Mouse (Mus musculus): Measurements from ENCODE around the gene Vps45.
"Not testable (repeated sequence)": the region's sequence is repeated elsewhere in the genome, so short reads cannot be mapped to it uniquely, and the experiment has no call there.

The Vps45 gene

DNA sequence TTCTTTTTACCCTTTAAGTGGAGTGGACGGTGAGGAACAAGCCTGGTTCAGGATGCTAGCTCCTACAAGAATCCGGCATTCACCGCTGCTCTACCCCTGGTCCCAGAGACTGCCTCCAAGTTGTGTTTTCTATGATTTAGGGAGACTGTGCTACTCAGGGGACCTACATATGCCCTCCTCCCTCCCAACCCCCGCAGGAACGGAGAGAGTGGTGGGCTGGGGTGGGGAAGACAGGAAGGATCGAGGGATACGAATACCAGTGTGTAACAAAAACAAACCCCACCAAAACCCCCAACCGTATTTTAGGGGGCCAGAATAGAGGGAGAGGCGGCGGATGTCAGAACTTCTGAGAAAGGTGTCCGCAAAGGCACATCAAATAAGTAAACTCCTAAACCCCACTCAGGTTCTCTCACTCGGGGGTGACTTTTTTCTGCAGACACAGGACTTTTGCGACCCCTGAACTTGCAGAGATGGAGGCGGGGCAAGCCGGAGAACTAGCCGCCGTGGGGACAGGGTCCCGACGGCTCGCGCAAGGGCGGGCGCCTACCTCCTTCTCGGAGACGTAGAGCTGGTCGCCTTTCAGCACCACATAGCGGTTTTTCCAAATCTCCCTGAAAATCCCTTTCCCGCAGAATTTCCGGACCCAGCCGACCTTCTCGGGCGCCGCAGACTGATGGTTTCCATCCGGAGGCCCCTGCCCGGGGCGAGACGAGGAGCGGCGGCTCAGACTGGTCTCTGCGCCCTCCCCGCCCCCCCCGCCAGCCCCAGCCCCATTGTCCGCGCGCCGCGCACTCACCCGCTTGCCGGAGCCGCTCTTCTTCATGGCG lies 63.1 kb downstream of the Vps45 start:
- peak; percentile 34 for DNase-seq

- no peak for DNase-seq
Measured at GRCm38 (mm10) chr3:95994381-95994846, 63.9 kb downstream of the Vps45 start.

- DNase-seq = no peak
Measured at GRCm38 (mm10) chr3:95993881-95994280, 64.4 kb downstream of the Vps45 start.

GRCm38 (mm10) chr3:95992990-95993603 lies 65.2 kb downstream of the Vps45 start:
- DNase-seq = peak; percentile 42

DNA sequence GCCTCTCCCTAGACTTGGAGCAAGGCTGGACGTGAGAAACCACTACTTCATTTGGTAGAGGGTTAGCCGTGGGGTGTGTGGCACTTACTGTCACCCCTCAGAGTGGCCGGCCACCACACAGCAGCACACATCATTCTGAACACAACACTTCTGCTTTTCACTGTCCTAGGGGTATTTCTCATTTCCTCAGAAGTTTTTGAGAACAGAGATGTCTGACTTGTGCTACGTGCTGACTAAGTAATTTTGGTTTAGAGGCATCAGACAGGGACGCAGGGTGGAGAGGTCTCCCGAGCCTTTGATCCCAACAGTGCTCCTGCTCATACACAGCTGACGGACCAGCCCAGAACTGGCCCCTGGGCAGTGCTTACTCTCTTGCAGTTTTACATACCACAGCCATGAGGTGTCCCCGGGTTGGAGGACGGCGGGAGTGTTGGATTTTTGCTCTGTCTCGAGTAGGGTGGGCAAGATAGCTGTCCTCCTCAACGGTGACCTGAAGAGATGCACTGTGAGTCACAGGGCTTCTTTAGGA lies 67.8 kb downstream of the Vps45 start:
- DNase-seq = no peak

GRCm38 (mm10) chr3:95988969-95989368 lies 69.3 kb downstream of the Vps45 start:
- DNase-seq = no peak

DNA sequence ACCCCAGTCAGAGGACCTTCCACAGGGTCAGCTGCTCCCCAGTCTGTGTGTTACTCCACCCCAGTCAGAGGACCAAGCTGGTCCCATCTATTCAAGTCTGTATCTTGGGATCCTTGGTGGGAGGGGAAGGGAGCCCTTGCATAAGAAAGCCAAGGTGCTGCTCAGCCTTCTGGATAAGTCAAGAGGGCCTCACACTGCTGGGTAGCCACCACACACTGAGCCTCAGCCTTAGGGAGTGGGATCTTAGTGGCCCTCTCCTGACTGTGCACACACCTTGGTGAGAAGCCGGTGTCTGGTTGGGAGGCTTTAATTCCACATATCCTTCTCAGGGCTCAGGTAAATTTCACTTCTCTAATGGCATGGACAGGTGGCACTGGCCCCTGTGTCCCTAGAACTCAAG lies 70.1 kb downstream of the Vps45 start:
- DNase-seq = no peak

DNA sequence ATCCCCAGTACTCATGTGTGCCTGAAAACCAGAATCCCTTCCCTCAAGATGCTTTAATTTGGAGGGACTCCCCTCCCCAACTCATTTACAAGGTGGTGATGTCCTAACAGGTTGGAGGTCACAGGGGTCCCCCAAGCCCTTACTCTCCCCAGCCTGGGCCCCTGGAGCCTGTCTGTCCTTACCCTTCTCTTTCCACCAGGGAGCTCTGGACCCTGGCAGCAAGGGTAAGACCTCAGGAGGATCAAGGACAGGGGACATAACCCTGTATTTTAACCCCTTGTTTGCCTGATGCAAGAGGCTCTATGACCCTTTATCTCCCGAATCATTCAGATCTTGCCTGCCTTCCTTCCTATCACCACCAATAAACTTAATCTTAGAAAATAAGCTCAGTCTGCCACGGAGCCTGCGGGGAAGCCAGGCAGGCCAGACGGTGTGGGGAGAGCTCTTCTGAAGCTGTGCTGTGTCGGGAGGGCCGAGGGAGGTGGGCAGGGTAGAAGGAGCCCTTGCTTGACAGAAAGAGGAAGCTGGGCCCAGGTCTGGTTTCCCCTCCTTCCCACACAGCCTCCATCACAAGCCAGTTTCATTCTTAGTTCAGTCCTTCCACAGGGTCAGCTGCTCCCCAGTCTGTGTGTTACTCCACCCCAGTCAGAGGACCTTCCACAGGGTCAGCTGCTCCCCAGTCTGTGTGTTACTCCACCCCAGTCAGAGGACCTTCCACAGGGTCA lies 70.7 kb downstream of the Vps45 start:
- no peak for DNase-seq

DNA sequence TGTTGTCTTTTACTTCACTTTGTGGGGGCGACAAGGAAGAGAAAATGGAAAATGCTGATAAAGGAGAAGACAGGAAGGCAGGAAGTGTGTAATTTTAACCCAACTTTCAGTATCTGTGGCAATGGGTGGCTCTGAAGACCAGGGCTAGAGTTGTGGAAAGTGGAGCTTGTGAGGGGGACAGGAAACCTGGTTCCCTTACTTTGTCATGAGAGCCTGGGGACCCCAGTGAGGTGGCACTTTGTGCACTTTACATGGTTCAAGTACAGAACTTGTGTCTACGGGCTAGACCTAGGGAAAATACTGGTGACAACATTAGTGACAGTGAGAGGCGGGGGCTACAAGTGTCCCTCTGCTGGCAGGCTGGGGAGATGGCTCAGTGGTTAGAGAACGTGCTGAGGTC lies 71.3 kb downstream of the Vps45 start:
- DNase-seq = no peak

- DNase-seq = peak; percentile 82
Measured at GRCm38 (mm10) chr3:95986001-95986622, 72.2 kb downstream of the Vps45 start.

- peak; percentile 74 for DNase-seq
Measured at GRCm38 (mm10) chr3:95985209-95986000, 72.9 kb downstream of the Vps45 start.

DNA sequence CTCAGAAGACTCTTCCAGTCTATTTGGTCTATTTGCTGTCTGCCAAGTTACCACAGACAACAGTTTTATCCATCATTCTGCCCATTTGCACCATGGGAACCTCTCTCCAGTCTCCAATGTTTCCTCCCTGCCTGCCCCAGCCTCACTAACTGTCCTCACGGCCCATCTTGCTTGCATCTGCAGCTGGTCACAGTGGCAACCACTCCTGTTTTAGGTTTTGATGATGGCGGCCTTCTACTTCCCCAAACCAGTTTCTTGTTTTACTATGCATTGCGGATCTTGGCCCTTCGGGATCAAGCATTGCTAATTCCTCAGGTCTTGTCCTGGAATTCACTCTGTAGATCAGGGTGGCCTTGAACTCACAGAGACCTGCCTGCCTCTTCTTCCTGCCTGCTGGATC lies 76.1 kb downstream of the Vps45 start:
- no peak for DNase-seq

- no peak for DNase-seq
Measured at GRCm38 (mm10) chr3:95980276-95980970, 77.8 kb downstream of the Vps45 start.

DNA sequence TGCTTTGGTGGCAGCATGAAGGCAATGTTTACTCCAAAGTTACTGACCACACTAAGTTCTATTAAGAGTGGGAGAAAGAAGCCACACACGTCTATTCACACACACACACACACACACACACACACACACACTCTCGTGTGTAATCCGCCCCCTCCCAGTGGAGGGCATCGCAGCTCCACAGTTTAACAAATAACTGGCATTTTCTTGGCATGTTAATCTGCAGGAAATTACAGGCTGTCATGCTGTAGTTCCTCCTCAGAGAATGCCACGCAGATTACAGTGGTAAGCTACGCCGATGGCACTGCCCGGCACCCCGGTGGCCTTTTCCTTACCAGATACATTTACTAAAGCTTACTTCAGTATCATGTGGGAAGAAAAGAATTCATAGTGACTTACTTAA lies 80.0 kb downstream of the Vps45 start:
- no peak for DNase-seq

- not testable (repeated sequence) for DNase-seq
Measured at GRCm38 (mm10) chr3:95977587-95977986, 80.7 kb downstream of the Vps45 start.

GRCm38 (mm10) chr3:95977079-95977478 lies 81.2 kb downstream of the Vps45 start:
- no peak for DNase-seq

DNA sequence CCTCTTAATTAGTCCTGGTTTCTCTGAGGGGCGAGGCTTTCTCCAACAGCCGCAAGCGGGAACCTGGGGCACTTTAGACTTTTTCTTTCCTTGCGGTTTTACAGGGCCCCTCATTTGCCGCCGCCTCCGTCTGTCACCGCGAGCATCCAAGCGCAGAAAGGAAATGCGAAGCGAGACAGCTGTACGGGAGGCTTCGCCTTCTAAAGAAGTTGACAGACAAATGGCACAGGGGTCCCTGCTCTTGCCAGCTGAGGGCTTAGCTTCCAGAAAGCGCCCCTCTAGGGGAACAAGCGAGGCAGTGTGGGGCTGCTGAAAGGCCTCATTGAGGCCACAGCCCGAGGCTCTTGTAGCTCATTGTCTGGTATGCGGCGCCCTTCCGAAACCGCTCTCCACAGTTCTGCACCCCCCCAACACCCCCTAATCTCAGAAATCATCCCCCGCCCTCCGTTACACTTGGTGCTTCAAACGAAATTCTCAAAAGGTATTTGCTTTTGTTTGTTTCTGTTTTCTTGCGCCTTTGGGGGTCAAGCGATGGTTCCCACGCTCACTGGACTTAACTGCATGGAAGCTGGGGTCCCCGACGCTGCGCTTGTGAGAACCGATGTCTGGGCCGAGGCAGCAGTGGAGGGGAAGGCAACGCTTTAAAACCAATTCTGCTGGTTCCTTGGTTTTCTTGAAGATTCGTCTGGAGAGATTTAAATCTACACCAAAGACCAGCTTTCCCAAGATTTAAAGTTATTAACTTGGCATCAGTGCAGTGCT lies 85.2 kb downstream of the Vps45 start:
- no peak for DNase-seq

- DNase-seq = no peak
Measured at GRCm38 (mm10) chr3:95972251-95972872, 85.9 kb downstream of the Vps45 start.

- not testable (repeated sequence) for DNase-seq
Measured at GRCm38 (mm10) chr3:95970661-95971060, 87.6 kb downstream of the Vps45 start.

DNA sequence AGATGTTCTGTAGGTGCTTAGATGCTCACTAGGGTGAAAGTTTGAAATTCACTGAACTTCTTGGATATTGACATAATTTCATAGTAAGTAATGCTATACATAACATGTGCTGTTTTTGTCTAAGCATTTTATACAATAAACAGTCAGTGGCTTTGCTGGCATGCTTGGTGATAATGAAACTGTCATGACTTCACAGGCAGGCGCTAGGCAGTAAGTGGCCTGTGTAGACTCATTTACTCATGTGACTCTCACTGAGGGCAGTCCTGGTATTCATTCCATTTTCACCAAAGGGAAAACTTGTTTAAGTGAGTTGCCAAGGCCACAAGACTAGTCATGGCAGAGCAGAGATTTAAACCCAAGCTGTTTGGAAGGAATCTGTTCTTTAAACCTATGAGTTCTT lies 89.0 kb downstream of the Vps45 start:
- DNase-seq = no peak

Measured in right cerebral cortex, adult 18-20 months (tissue).